Mouse (Mus musculus): ENCODE measurements around the gene Cpsf4l. TPM values are rescaled to one million over a fixed set of nuclear protein-coding genes. Genes with fewer than 3 reads are reported as not detected.

Gene Cpsf4l
- polyA plus RNA-seq, 1 experiment: not detected

DNA sequence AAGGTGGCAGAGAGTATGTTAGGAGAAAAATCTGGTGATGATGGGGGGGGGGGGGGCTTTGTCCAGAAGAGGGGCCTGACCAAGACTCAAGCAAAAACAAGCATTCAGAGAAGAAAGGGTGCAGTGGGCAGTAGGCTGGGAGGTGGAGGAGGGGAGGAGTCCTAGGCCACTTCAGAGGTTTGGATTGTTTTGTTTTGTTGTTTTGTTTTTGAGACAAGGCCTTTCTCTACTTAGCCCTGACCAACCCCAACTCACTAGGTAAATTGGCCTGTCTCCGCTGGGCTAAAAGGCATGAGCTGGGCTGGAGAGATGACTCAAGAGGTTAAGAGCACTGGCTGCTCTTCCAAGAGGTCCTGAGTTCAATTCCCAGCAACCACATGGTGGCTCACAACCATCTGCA, 1.2 kb upstream of the Cpsf4l start:
- 86% methylated on average over 1 of the region's 1 CpGs for WGBS
- Histone ChIP-seq H3K4me3 (ENCODE audit: low read depth, low read length) (no peak overlapping the region), H3K4me1 (ENCODE audit: control insufficient read depth, insufficient read depth, insufficient read length, low read length) (peaks cover 7% of the 10 kb centered on the region), H3K36me3 (ENCODE audit: control insufficient read depth, insufficient read depth, low read length) (no peaks in the 10 kb centered on the region), H3K27me3 (ENCODE audit: control insufficient read depth, insufficient read depth, low read length) (no peaks in the 10 kb centered on the region), H3K27ac (ENCODE audit: insufficient read depth, low read depth, low read length) (no peak overlapping the region)
- TF ChIP-seq POLR2A (IDR thresholded peaks at IDR 0.05; ENCODE audit: low read depth, low read length): no peak
- TF ChIP-seq CTCF (IDR thresholded peaks at IDR 0.05; ENCODE audit: extremely low read depth, insufficient read length, insufficient replicate concordance, low read depth, low read length): no peak

DNA sequence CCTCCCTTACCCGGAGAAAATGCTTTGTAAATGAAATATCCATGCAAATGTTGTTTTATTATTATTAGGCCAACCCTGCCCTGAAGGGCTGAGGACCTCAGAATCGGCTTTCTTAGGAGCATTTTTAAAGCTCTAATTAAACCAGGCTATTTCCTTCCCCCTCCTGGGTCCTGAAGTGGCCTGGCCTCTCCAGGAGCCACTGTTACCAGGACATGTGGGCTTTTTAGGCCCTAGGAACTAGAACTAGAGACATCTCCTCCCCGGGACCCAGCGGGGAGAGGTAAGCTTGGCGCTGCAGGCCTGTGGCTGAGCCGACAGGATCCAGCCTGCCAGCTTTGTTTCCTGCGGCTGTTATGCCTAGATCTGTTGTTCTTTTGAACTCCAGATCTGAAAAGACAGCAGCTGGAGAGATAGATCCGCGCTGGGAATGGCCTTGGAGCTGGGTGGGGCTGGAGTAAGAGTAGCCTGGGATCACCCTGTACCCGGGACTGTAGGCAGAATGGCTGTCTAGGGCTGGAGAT, 500 bp upstream of the Cpsf4l start:
- H3K4me1 ChIP-seq (ENCODE audit: control insufficient read depth, insufficient read depth, insufficient read length, low read length): peaks cover 7% of the 10 kb centered on the region
- H3K4me3 ChIP-seq (ENCODE audit: low read depth, low read length): no peak overlapping the region
- no peak overlapping the region for H3K27ac ChIP-seq (ENCODE audit: insufficient read depth, low read depth, low read length)
- no peak for TF ChIP-seq CTCF (IDR thresholded peaks at IDR 0.05; ENCODE audit: extremely low read depth, insufficient read length, insufficient replicate concordance, low read depth, low read length)
- TF ChIP-seq POLR2A (IDR thresholded peaks at IDR 0.05; ENCODE audit: low read depth, low read length): no peak
- WGBS: 12% methylated on average over 10 of the region's 10 CpGs
- H3K27me3 ChIP-seq (ENCODE audit: control insufficient read depth, insufficient read depth, low read length): no peaks in the 10 kb centered on the region
- no peaks in the 10 kb centered on the region for H3K36me3 ChIP-seq (ENCODE audit: control insufficient read depth, insufficient read depth, low read length)

DNA sequence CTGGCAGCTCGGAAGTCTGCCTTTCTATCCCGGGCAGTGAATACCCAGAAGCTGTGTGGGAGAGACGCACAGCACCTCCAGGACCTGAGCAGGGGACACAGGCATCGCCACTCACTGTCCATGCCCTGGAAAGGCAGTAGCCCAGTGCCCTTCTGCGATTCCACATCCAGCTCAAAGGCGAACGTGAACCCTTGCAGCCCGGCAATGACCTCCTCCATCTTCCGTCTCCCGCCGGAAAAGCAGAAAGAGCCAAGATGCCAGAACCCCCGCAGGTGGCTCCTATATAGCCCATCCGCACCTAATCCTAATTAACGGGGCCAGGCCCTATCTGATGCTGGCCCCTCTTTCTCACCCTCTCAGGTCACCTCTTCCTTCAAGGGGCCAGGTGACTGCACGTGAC, 545 bp downstream of the Cpsf4l start:
- Histone ChIP-seq H3K4me1 (ENCODE audit: control insufficient read depth, insufficient read depth, insufficient read length, low read length) (peaks cover 7% of the 10 kb centered on the region), H3K36me3 (ENCODE audit: control insufficient read depth, insufficient read depth, low read length) (no peaks in the 10 kb centered on the region), H3K4me3 (ENCODE audit: low read depth, low read length) (no peak overlapping the region), H3K27ac (ENCODE audit: insufficient read depth, low read depth, low read length) (no peak overlapping the region), H3K27me3 (ENCODE audit: control insufficient read depth, insufficient read depth, low read length) (no peaks in the 10 kb centered on the region)
- no peak for TF ChIP-seq CTCF (IDR thresholded peaks at IDR 0.05; ENCODE audit: extremely low read depth, insufficient read length, insufficient replicate concordance, low read depth, low read length)
- TF ChIP-seq POLR2A (IDR thresholded peaks at IDR 0.05; ENCODE audit: low read depth, low read length): no peak
- 81% methylated on average over 15 of the region's 15 CpGs for WGBS

DNA sequence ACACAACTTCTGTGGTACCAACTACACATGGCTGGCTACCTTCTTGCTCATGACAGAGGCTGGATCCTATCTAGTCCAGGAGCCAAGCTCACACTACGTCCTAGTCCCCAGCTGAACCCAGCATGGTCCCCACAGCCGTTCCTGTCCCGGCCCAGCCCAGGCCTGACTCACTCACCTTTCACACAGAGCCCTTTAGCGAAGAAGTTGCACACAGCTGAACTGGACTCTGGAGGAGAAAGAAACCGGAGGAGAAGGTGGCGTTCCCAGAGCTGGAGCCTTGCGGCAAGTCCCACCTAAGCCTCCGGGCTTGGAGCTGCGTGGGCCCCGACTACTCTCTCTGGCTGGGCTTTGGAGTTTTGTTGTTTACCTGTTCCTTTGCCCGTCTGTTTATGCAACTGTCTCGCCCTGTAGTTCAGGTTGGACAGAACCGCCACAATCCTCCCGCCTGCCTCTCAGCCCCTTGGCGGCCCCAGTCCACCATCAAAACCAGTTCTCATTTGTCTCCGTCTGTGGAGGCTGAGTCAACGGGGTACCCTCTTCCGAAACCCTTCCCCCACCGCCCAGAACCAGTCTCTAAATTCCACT, 1.1 kb downstream of the Cpsf4l start:
- H3K27me3 ChIP-seq (ENCODE audit: control insufficient read depth, insufficient read depth, low read length): no peaks in the 10 kb centered on the region
- no peak overlapping the region for H3K4me3 ChIP-seq (ENCODE audit: low read depth, low read length)
- WGBS: 89% methylated on average over 19 of the region's 19 CpGs
- no peaks in the 10 kb centered on the region for H3K36me3 ChIP-seq (ENCODE audit: control insufficient read depth, insufficient read depth, low read length)
- no peak overlapping the region for H3K27ac ChIP-seq (ENCODE audit: insufficient read depth, low read depth, low read length)
- TF ChIP-seq POLR2A (IDR thresholded peaks at IDR 0.05; ENCODE audit: low read depth, low read length) (no peak), CTCF (IDR thresholded peaks at IDR 0.05; ENCODE audit: extremely low read depth, insufficient read length, insufficient replicate concordance, low read depth, low read length) (no peak)
- H3K4me1 ChIP-seq (ENCODE audit: control insufficient read depth, insufficient read depth, insufficient read length, low read length): peaks cover 7% of the 10 kb centered on the region

DNA sequence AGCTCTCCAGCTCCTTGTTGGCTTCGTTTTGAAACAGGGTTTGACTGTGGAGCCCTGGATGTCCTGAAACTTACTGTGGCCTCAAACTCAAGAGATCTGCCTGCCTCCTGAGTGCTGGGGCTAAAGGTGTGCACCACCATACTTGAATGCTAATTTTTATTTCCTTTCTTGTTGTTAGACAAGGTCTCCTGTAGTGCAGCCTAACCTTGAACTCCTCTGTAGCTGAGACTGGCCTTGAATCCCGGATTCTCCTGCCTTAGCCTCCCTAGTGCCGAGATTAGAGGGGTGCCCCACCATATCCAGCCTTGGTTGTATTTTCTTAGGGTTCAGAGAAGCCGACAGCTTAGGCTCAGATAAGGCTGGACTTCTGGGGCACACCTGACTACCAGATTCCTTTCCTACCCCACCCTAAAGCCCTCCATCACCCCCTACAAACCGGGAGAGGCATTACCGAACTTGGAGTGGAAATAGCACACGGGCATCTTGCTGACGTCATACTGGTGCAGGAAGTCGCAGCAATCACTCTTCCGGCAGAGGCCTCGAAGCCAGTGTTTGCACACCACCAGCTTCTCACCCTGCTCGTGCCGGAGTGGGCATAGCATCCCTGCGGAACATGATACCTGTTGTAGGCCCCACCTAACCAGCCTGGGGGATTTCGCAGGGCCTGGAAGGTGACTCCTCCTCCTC, 3.7 kb downstream of the Cpsf4l start:
- no peak for TF ChIP-seq POLR2A (IDR thresholded peaks at IDR 0.05; ENCODE audit: low read depth, low read length)
- no peak for TF ChIP-seq CTCF (IDR thresholded peaks at IDR 0.05; ENCODE audit: extremely low read depth, insufficient read length, insufficient replicate concordance, low read depth, low read length)
- Histone ChIP-seq H3K27ac (ENCODE audit: insufficient read depth, low read depth, low read length) (no peak overlapping the region), H3K27me3 (ENCODE audit: control insufficient read depth, insufficient read depth, low read length) (no peaks in the 10 kb centered on the region), H3K36me3 (ENCODE audit: control insufficient read depth, insufficient read depth, low read length) (no peaks in the 10 kb centered on the region), H3K4me1 (ENCODE audit: control insufficient read depth, insufficient read depth, insufficient read length, low read length) (peaks cover 7% of the 10 kb centered on the region), H3K4me3 (ENCODE audit: low read depth, low read length) (no peak overlapping the region)
- 81% methylated on average over 15 of the region's 15 CpGs for WGBS

DNA sequence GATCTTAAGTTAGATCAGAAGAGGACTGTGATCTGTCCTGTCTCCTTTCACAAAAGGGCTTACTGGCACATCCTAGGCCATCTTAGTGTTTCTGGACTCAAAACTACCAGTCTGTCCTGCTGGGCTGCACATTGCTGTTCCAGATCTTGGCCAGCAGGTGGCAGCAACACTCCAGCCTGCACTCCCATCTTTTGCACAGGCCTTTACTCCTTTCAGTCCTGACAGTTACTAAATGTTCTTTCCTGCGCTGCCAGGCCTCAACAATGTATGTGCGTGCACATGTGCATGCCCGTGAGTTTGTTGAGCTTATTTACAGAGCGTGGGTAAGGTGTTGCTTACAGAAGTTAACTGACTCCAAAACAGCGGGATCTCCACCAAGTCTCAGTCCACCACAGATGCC, 6.1 kb downstream of the Cpsf4l start:
- Histone ChIP-seq H3K36me3 (ENCODE audit: control insufficient read depth, insufficient read depth, low read length) (no peaks in the 10 kb centered on the region), H3K4me1 (ENCODE audit: control insufficient read depth, insufficient read depth, insufficient read length, low read length) (no peaks in the 10 kb centered on the region), H3K27me3 (ENCODE audit: control insufficient read depth, insufficient read depth, low read length) (no peaks in the 10 kb centered on the region), H3K27ac (ENCODE audit: insufficient read depth, low read depth, low read length) (no peak overlapping the region), H3K4me3 (ENCODE audit: low read depth, low read length) (no peak overlapping the region)
- TF ChIP-seq POLR2A (IDR thresholded peaks at IDR 0.05; ENCODE audit: low read depth, low read length) (no peak), CTCF (IDR thresholded peaks at IDR 0.05; ENCODE audit: extremely low read depth, insufficient read length, insufficient replicate concordance, low read depth, low read length) (peak; percentile 95)
- 31% methylated on average over 5 of the region's 5 CpGs for WGBS

DNA sequence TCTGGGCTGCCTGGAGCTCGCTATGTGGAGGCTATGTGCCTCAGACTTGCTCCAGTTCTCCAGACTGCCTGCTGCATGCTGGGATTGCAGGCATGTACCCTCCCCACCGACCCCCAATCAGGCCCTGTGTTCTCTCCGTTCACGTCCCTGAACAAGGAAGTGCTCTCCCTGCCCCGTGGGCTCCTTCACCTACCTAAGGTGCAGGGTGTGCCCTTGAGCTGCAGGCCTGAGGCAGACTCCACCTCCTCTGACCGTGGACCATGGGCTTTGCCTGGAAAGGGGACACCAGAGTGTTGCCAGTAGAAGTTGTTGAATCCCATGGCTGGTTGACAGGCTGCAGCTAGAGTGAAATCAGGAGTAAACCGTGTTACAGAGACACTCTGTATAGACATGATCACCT, 10.2 kb downstream of the Cpsf4l start:
- Histone ChIP-seq H3K36me3 (ENCODE audit: control insufficient read depth, insufficient read depth, low read length) (no peaks in the 10 kb centered on the region), H3K27ac (ENCODE audit: insufficient read depth, low read depth, low read length) (no peak overlapping the region), H3K27me3 (ENCODE audit: control insufficient read depth, insufficient read depth, low read length) (no peaks in the 10 kb centered on the region), H3K4me3 (ENCODE audit: low read depth, low read length) (no peak overlapping the region), H3K4me1 (ENCODE audit: control insufficient read depth, insufficient read depth, insufficient read length, low read length) (no peaks in the 10 kb centered on the region)
- 72% methylated on average over 7 of the region's 7 CpGs for WGBS
- TF ChIP-seq CTCF (IDR thresholded peaks at IDR 0.05; ENCODE audit: extremely low read depth, insufficient read length, insufficient replicate concordance, low read depth, low read length): no peak
- no peak for TF ChIP-seq POLR2A (IDR thresholded peaks at IDR 0.05; ENCODE audit: low read depth, low read length)
